Mouse (Mus musculus): ENCODE data around the gene Rab3gap2. TPM values are rescaled to one million over a fixed set of nuclear protein-coding genes. Genes with fewer than 3 reads are reported as not detected.
A peak's percentile ranks its signal among the peaks of the same experiment; 100 is the strongest.

The Rab3gap2 gene
- total RNA-seq, 2 experiments from 2014 or later = 21.5 to 22.9 TPM

- intact Hi-C loops (cut with DNase I) = no loop called here
- DNase-seq = no peak
Measured at GRCm38 (mm10) chr1:185216360-185216759, 12.4 kb downstream of the Rab3gap2 start.

- intact Hi-C loops (cut with DNase I) = no loop called here
- DNase-seq = no peak
Measured at GRCm38 (mm10) chr1:185216762-185217161, 12.8 kb downstream of the Rab3gap2 start.

GRCm38 (mm10) chr1:185217966-185218365, 14.0 kb downstream of the Rab3gap2 start:
- intact Hi-C loops (cut with DNase I) = no loop called here

GRCm38 (mm10) chr1:185226889-185227288, 23.0 kb downstream of the Rab3gap2 start:
- no peak for DNase-seq
- intact Hi-C loops (cut with DNase I) = no loop called here

More at GRCm38 (mm10) chr1:185217966-185218365, 14.0 kb downstream of the Rab3gap2 start:
- no peak for DNase-seq

- DNase-seq = no peak
- intact Hi-C loops (cut with DNase I) = no loop called here
Measured at GRCm38 (mm10) chr1:185227766-185228165, 23.8 kb downstream of the Rab3gap2 start.

- intact Hi-C loops (cut with DNase I) = no loop called here
- peak; percentile 16 to 23 for DNase-seq
Measured at GRCm38 (mm10) chr1:185229406-185230201, 25.7 kb downstream of the Rab3gap2 start.

- intact Hi-C loops (cut with DNase I) = no loop called here
- DNase-seq = no peak
Measured at GRCm38 (mm10) chr1:185235837-185236236, 31.9 kb downstream of the Rab3gap2 start.

GRCm38 (mm10) chr1:185236530-185236929, 32.6 kb downstream of the Rab3gap2 start:
- intact Hi-C loops (cut with DNase I) = no loop called here

GRCm38 (mm10) chr1:185243013-185243412, 39.1 kb downstream of the Rab3gap2 start:
- intact Hi-C loops (cut with DNase I) = no loop called here

More at GRCm38 (mm10) chr1:185236530-185236929, 32.6 kb downstream of the Rab3gap2 start:
- DNase-seq = no peak

GRCm38 (mm10) chr1:185245456-185245855, 41.5 kb downstream of the Rab3gap2 start:
- intact Hi-C loops (cut with DNase I) = no loop called here
- DNase-seq = no peak

More at GRCm38 (mm10) chr1:185243013-185243412, 39.1 kb downstream of the Rab3gap2 start:
- DNase-seq = no peak

- intact Hi-C loops (cut with DNase I) = no loop called here
- DNase-seq = no peak
Measured at GRCm38 (mm10) chr1:185247429-185248085, 43.6 kb downstream of the Rab3gap2 start.

- intact Hi-C loops (cut with DNase I) = no loop called here
- no peak for DNase-seq
Measured at GRCm38 (mm10) chr1:185248728-185249127, 44.8 kb downstream of the Rab3gap2 start.

GRCm38 (mm10) chr1:185252351-185252750, 48.4 kb downstream of the Rab3gap2 start:
- intact Hi-C loops (cut with DNase I) = no loop called here
- no peak for DNase-seq

- intact Hi-C loops (cut with DNase I) = no loop called here
- DNase-seq = no peak
Measured at GRCm38 (mm10) chr1:185253140-185253892, 49.4 kb downstream of the Rab3gap2 start.

GRCm38 (mm10) chr1:185255336-185255735, 51.4 kb downstream of the Rab3gap2 start:
- intact Hi-C loops (cut with DNase I) = no loop called here
- DNase-seq = no peak

GRCm38 (mm10) chr1:185256753-185257152, 52.8 kb downstream of the Rab3gap2 start:
- DNase-seq = no peak
- intact Hi-C loops (cut with DNase I) = no loop called here

GRCm38 (mm10) chr1:185262565-185262964, 58.6 kb downstream of the Rab3gap2 start:
- intact Hi-C loops (cut with DNase I) = no loop called here
- DNase-seq = peak in 1 of 2 experiments; percentile 17

- DNase-seq = no peak
- intact Hi-C loops (cut with DNase I) = no loop called here
Measured at GRCm38 (mm10) chr1:185268675-185269074, 64.8 kb downstream of the Rab3gap2 start.

- intact Hi-C loops (cut with DNase I) = no loop called here
- no peak for DNase-seq
Measured at GRCm38 (mm10) chr1:185270403-185271097, 66.6 kb downstream of the Rab3gap2 start.

- intact Hi-C loops (cut with DNase I) = no loop called here
- no peak for DNase-seq
Measured at GRCm38 (mm10) chr1:185271373-185271772, 67.5 kb downstream of the Rab3gap2 start.
